Mouse (Mus musculus) heart, embryonic 13.5 days (tissue): ENCODE data around the gene Syt9. TPM values are rescaled to one million over a fixed set of nuclear protein-coding genes. Genes with fewer than 3 reads are reported as not detected.

ENCODE experiments used
- ATAC-seq: fragments of 200-750 bp; cut with Nextera tagmentation; 2 replicates; pipeline ENCODE4 v1.8.0; 2017; ENCODE audit warnings: moderate TSS enrichment; ENCODE audit not compliant: insufficient number of reproducible peaks, low FRiP score, low TSS enrichment; ENCODE audit errors: extremely low read depth
- H3K27ac ChIP-seq: fragments of 300-500 bp; sonication (generic); replicated peaks from 2 replicates; pipeline ENCODE4 v1.5.1; 2015; ENCODE audit warnings: moderate library complexity, mild to moderate bottlenecking, inconsistent platforms
- H3K27me3 ChIP-seq: fragments of 300-500 bp; sonication (generic); replicated peaks from 2 replicates; pipeline ENCODE4 v1.6.1; 2015; ENCODE audit warnings: mild to moderate bottlenecking, inconsistent platforms
- H3K36me3 ChIP-seq: fragments of 300-500 bp; sonication (generic); 2 replicates; pipeline ENCODE4 v1.6.1; 2015; ENCODE audit warnings: mild to moderate bottlenecking, inconsistent platforms
- H3K4me1 ChIP-seq: fragments of 300-500 bp; sonication (generic); 2 replicates; pipeline ENCODE4 v1.6.1; 2015; ENCODE audit warnings: inconsistent platforms
- H3K4me2 ChIP-seq: fragments of 300-500 bp; sonication (generic); 2 replicates; pipeline ENCODE4 v1.6.1; 2015; ENCODE audit warnings: inconsistent platforms, mild to moderate bottlenecking, moderate library complexity
- H3K4me3 ChIP-seq: fragments of 300-500 bp; sonication (generic); 2 replicates; pipeline ENCODE4 v1.5.1; 2015; ENCODE audit warnings: moderate library complexity, mild to moderate bottlenecking, inconsistent platforms
- H3K9ac ChIP-seq: fragments of 300-500 bp; sonication (generic); 2 replicates; pipeline ENCODE4 v1.6.1; 2015; ENCODE audit warnings: inconsistent platforms, mild to moderate bottlenecking, moderate library complexity
- H3K9me3 ChIP-seq: fragments of 300-500 bp; sonication (generic); 2 replicates; pipeline ENCODE4 v1.6.1; 2016; ENCODE audit warnings: inconsistent platforms
- WGBS: fragments of 180-500 bp; shearing (Covaris S2); methylation state at CpG from one replicate; pipeline ENCODE4 v1.1.7; 2015; ENCODE audit warnings: mixed read lengths; 5-methylcytosine and 5-hydroxymethylcytosine counted together
- polyA plus RNA-seq: library from polyadenylated mRNA; unstranded; fragments of >200 nt; fragmentation: Nextera tagmentation; extraction: Ambion mirVana; gene quantifications from 2 replicates; pipeline ENCODE4 v1.2.1, GENCODE M21; 2015

The Syt9 gene
- polyA plus RNA-seq, 1 experiment from 2014 or later: 0.39 TPM

- no peaks in the 10 kb centered on the region for H3K9me3 ChIP-seq
- no peaks in the 10 kb centered on the region for H3K4me1 ChIP-seq
- no peak overlapping the region for H3K27ac ChIP-seq
- H3K36me3 ChIP-seq: no peaks in the 10 kb centered on the region
- H3K4me2 ChIP-seq: no peak overlapping the region
- WGBS: 43% methylated on average over 2 of the region's 2 CpGs
- H3K27me3 ChIP-seq: no peaks in the 10 kb centered on the region
- H3K9ac ChIP-seq: no peak overlapping the region
- no peak overlapping the region for H3K4me3 ChIP-seq
- no peak for ATAC-seq
Observed at GRCm38 (mm10) chr7:107392749-107393148, 22.2 kb downstream of the Syt9 start.

DNA sequence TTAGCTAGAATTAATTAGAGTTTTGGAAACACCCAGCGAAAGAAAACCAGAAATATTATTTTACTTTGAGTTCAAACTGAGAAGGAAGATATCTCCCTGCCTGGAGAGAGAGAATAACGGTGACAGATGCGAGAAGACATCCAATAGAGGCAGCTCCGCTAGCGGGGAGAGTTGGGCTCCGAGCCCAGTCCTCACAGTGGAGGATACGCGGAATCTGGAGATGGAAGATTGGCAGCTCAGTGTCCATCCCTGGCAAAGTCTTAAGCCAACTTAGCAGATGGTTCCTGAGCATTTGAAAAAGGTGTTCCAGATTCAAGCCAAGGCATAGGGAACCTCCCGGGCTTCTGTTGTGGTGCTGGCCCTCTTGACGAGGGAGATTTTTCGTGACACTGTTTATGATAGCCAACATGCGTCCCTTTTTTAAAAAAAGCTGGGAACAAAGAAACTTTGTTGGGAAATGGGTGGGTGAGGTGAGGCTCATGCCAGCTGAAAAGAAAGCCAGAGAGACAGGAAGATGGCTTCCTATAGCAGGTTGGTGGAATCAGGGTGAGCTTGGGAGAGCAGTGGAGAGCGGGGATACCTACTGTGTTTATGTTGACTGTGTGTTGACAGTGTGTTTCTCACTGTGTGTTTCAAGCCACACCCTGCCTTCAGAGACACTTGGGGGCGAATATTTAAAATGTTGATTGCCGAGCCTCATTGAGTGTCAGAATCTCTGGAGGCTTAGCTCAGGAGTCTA, 29.7 kb downstream of the Syt9 start:
- no peaks in the 10 kb centered on the region for H3K36me3 ChIP-seq
- H3K27ac ChIP-seq: no peak overlapping the region
- no peak for ATAC-seq
- no peaks in the 10 kb centered on the region for H3K27me3 ChIP-seq
- no peaks in the 10 kb centered on the region for H3K9me3 ChIP-seq
- H3K4me3 ChIP-seq: no peak overlapping the region
- no peak overlapping the region for H3K4me2 ChIP-seq
- no peaks in the 10 kb centered on the region for H3K4me1 ChIP-seq
- 78% methylated on average over 15 of the region's 15 CpGs for WGBS
- H3K9ac ChIP-seq: no peak overlapping the region

DNA sequence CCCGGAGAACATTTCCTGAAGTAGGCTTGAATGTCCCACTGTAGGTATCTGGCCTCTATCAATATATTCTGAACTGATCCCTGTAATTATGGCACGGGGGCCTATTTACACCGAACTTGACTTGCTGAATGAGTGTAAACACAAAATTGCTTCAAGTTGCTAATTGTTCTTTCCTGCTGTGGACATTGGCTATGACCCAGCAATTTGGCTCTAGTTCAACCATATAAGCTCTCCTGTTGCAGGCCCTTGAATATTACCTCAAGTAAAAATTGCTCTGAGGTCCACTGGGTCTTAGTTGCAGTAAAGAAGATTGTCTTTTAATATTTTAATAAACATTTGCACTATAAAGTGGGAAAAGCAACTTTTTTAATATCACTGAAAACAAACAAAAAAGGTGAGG, 32.7 kb downstream of the Syt9 start:
- WGBS: 73% methylated on average over 3 of the region's 3 CpGs
- H3K4me2 ChIP-seq: no peak overlapping the region
- H3K9ac ChIP-seq: no peak overlapping the region
- H3K4me1 ChIP-seq: no peaks in the 10 kb centered on the region
- no peak for ATAC-seq
- H3K4me3 ChIP-seq: no peak overlapping the region
- no peak overlapping the region for H3K27ac ChIP-seq
- no peaks in the 10 kb centered on the region for H3K36me3 ChIP-seq
- no peaks in the 10 kb centered on the region for H3K27me3 ChIP-seq
- H3K9me3 ChIP-seq: no peaks in the 10 kb centered on the region

DNA sequence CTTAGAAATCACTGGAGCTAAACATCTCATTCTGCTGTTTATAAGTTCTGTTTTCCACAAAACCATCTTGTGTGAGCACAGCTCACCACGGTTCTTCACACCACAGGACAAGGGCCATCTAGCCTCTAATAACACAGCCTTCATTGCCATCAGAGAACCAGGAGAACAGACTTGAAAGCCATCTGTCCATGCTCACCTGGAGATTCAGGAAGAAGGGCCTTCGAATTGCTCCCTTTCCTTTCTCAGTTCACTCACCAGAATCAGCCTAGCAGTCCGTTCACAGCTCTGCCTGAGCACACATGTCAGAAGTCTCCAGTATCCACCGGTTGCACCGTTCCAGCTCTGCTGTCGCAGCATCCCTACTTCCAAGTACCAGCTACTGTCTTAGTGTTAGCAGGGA, 44.4 kb downstream of the Syt9 start:
- Histone ChIP-seq H3K4me2 (no peak overlapping the region), H3K9ac (no peak overlapping the region), H3K4me3 (no peak overlapping the region), H3K27ac (no peak overlapping the region), H3K9me3 (no peaks in the 10 kb centered on the region), H3K4me1 (no peaks in the 10 kb centered on the region), H3K27me3 (no peaks in the 10 kb centered on the region), H3K36me3 (no peaks in the 10 kb centered on the region)
- ATAC-seq: no peak
- 81% methylated on average over 6 of the region's 6 CpGs for WGBS

DNA sequence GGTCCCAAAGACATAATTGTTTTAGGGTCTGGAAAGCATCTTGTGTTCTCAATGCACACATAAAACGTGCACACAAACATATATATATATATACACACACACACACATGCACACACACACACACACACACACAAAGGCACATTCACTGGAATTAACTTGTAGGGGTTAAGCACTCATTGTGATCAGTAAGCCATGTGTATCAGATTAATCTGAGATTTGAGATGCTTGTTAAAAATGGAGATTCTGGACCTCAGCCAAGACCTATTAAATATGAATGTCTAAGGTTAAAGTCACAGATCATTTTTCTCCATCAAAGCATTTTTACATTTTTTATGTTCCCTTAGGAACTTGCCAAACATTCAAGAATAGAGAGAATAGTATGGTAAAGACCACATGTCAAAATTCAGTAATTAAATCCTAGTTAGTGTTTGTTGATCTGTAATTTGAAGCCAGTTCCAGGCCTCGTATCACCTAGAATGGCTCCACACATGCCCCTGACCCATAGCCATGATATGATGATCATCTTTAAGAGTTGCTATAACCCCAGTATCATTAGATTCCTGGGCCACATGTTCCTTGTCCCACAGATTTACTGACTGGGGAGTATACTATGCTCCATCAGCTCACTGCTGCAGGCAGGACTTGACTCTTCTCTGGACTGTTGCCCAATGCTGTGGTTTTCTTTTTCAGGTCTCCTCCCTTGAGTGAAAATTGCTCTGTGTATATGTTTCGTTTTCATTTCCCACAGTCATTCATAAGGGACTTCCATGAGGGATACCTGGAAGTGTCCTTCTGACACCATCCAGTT, 46.7 kb downstream of the Syt9 start:
- WGBS: 53% methylated on average over 3 of the region's 3 CpGs

DNA sequence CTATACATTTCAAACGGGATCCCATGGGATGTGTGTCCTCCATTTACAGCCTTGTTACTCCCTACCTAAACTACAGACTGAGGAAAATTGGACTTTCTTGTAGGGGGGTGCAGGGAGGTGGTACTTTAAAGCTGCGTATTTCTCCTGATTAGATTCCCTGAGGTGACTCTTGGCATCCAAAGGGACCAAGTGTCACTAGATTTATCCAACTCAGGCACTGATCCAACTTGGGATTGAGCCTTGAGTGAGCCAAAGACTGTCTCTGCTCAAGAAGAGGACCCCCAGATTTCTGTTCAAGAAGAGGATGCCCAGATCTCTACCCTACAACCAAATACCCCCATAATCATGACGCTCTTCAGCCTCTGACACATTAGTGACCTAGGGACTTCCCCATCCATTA, 66.9 kb downstream of the Syt9 start:
- H3K4me1 ChIP-seq: no peaks in the 10 kb centered on the region
- no peaks in the 10 kb centered on the region for H3K9me3 ChIP-seq
- no peaks in the 10 kb centered on the region for H3K27me3 ChIP-seq
- ATAC-seq: no peak
- 76% methylated on average over 3 of the region's 3 CpGs for whole genome bisulfite sequencing
- no peak overlapping the region for H3K4me3 ChIP-seq
- H3K36me3 ChIP-seq: no peaks in the 10 kb centered on the region
- H3K9ac ChIP-seq: no peak overlapping the region
- H3K27ac ChIP-seq: no peak overlapping the region
- no peak overlapping the region for H3K4me2 ChIP-seq

More for the DNA sequence above, 46.7 kb downstream of the Syt9 start:
- Histone ChIP-seq H3K27ac (no peak overlapping the region), H3K9me3 (no peaks in the 10 kb centered on the region), H3K9ac (no peak overlapping the region), H3K4me3 (no peak overlapping the region), H3K27me3 (no peaks in the 10 kb centered on the region), H3K4me2 (no peak overlapping the region), H3K36me3 (no peaks in the 10 kb centered on the region), H3K4me1 (no peaks in the 10 kb centered on the region)
- ATAC-seq: no peak

GRCm38 (mm10) chr7:107444579-107444978, 74.1 kb downstream of the Syt9 start:
- no peaks in the 10 kb centered on the region for H3K36me3 ChIP-seq
- H3K9ac ChIP-seq: no peak overlapping the region
- H3K27me3 ChIP-seq: no peaks in the 10 kb centered on the region
- H3K9me3 ChIP-seq: no peaks in the 10 kb centered on the region
- no peak for ATAC-seq
- H3K27ac ChIP-seq: no peak overlapping the region
- H3K4me3 ChIP-seq: no peak overlapping the region
- no peak overlapping the region for H3K4me2 ChIP-seq
- no peaks in the 10 kb centered on the region for H3K4me1 ChIP-seq

DNA sequence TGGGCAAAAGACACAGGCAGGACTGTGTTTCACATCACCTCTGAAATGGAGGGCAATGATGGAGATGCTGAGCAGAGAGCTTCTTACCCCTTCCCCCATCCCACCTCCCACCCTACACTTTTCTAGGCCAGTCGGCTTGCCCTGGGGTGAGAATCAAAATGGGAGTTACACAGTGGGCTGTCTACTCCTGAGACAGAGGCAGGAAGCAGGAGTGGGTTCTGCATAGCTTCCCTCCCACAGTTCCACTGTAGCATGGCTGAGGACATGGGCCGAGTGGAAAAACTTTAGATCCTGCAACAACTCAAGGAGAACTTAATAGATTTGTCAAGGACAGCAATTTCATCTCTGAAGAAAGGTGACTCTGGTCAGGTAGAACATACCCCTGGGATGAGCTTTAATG, 84.1 kb downstream of the Syt9 start:
- Histone ChIP-seq H3K9ac (no peak overlapping the region), H3K4me2 (no peak overlapping the region), H3K4me3 (no peak overlapping the region), H3K36me3 (no peaks in the 10 kb centered on the region), H3K27ac (no peak overlapping the region), H3K27me3 (no peaks in the 10 kb centered on the region), H3K9me3 (no peaks in the 10 kb centered on the region), H3K4me1 (no peaks in the 10 kb centered on the region)
- ATAC-seq: no peak
- 48% methylated on average over 2 of the region's 2 CpGs for WGBS

- Histone ChIP-seq H3K36me3 (no peaks in the 10 kb centered on the region), H3K9me3 (no peaks in the 10 kb centered on the region), H3K27ac (no peak overlapping the region), H3K4me3 (no peak overlapping the region), H3K27me3 (no peaks in the 10 kb centered on the region), H3K9ac (no peak overlapping the region), H3K4me1 (no peaks in the 10 kb centered on the region), H3K4me2 (no peak overlapping the region)
- no peak for ATAC-seq
- WGBS: 51% methylated on average over 5 of the region's 5 CpGs
Observed at GRCm38 (mm10) chr7:107455118-107455521, 84.6 kb downstream of the Syt9 start.

GRCm38 (mm10) chr7:107461167-107461566, 90.6 kb downstream of the Syt9 start:
- Histone ChIP-seq H3K4me1 (no peaks in the 10 kb centered on the region), H3K27me3 (no peaks in the 10 kb centered on the region), H3K27ac (no peak overlapping the region), H3K36me3 (no peaks in the 10 kb centered on the region), H3K9ac (no peak overlapping the region), H3K4me2 (no peak overlapping the region), H3K4me3 (no peak overlapping the region), H3K9me3 (no peaks in the 10 kb centered on the region)
- no peak for ATAC-seq
- WGBS: 61% methylated on average over 4 of the region's 4 CpGs

DNA sequence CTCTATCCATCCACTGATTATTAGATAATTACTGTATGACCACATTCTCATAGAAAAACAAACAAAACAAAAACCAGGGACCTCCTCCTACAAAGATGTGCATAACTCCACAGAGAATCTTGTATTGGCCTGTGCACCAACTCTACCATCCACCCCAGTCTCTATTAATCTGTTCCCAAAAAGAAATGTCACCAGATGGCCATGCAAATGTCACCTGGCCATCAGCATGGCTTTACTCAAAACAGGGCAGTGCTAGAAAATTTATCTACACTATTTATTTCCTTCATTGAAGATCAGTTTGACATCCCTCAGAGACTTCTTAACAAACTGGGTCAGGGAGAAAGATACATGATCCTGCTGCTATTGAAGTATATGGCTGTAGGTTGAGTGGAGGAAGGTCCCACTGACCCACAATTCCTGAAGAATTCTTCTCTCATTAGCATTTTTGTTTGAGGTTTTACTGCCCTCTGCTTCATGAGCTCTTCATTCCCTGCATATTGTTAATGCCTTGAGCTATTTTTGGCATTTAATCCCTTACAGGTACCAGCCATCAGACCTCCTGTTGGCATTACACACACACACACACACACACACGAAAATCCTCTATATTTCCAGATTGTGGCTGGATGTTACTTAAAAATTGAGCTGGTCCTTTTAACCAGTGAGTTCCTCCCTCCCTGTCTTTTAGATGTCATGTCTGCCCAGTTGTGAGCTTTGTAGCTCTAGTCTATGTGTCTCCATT, 91.3 kb downstream of the Syt9 start:
- no peak for ATAC-seq
- Histone ChIP-seq H3K9ac (no peak overlapping the region), H3K4me3 (no peak overlapping the region), H3K9me3 (no peaks in the 10 kb centered on the region), H3K36me3 (no peaks in the 10 kb centered on the region), H3K27me3 (no peaks in the 10 kb centered on the region), H3K4me2 (no peak overlapping the region), H3K27ac (no peak overlapping the region), H3K4me1 (no peaks in the 10 kb centered on the region)
- WGBS: 46% methylated on average over 1 of the region's 1 CpGs
